Mouse (Mus musculus) small intestine, adult 2 months (tissue): ENCODE measurements around the gene Sbno1. TPM values are rescaled to one million over a fixed set of nuclear protein-coding genes. Genes with fewer than 3 reads are reported as not detected.

Experiments
- H3K27ac ChIP-seq: fragments of 200-500 bp; 2 replicates; pipeline ENCODE4 v1.5.1; 2012; ENCODE audit warnings: low read depth, low read length, control low read depth, inconsistent platforms; ENCODE audit not compliant: insufficient read depth
- H3K27me3 ChIP-seq: fragments of 200-500 bp; 2 replicates; pipeline ENCODE4 v1.6.1; 2012; ENCODE audit warnings: mild to moderate bottlenecking, moderate library complexity, low read length, inconsistent platforms; ENCODE audit not compliant: control insufficient read depth, insufficient read depth
- H3K36me3 ChIP-seq: fragments of 200-500 bp; 2 replicates; pipeline ENCODE4 v1.6.1; 2012; ENCODE audit warnings: mild to moderate bottlenecking, low read length, control low read depth, inconsistent platforms; ENCODE audit not compliant: control insufficient read depth, insufficient read depth
- H3K4me1 ChIP-seq: fragments of 200-500 bp; 2 replicates; pipeline ENCODE4 v1.6.1; 2012; ENCODE audit warnings: low read length, inconsistent platforms, mixed read lengths; ENCODE audit not compliant: control insufficient read depth, insufficient read depth, insufficient read length
- H3K4me3 ChIP-seq: fragments of 200-500 bp; 2 replicates; pipeline ENCODE4 v1.5.1; 2012; ENCODE audit warnings: low read depth, mild to moderate bottlenecking, control low read depth, inconsistent platforms, low read length, moderate library complexity
- CTCF ChIP-seq: fragments of 200-500 bp; IDR thresholded peaks from 2 replicates; pipeline ENCODE4 v1.5.1; 2012; ENCODE audit warnings: low read depth, mild to moderate bottlenecking, control low read depth, inconsistent platforms, low read length, moderate library complexity, mixed read lengths; ENCODE audit not compliant: insufficient replicate concordance, insufficient read length; ENCODE audit errors: extremely low read depth
- POLR2A ChIP-seq: fragments of 200-500 bp; IDR thresholded peaks from 2 replicates; pipeline ENCODE4 v1.6.1; 2012; ENCODE audit warnings: low read depth, mild to moderate bottlenecking, control low read depth, inconsistent platforms, low read length, moderate library complexity
- WGBS: fragments of 180-500 bp; shearing (Covaris S2); methylation state at CpG from one replicate; pipeline ENCODE4 v1.1.7; 2018; 5-methylcytosine and 5-hydroxymethylcytosine counted together
- polyA plus RNA-seq: library from polyadenylated mRNA; depleted of rRNA; stranded (reverse); fragments of >200 nt; gene quantifications from 2 replicates; pipeline ENCODE4 v1.2.3, GENCODE M21; 2012

Gene Sbno1
- polyA plus RNA-seq, 1 experiment = 8.1 TPM

GRCm38 (mm10) chr5:124442628-124443027, 16.8 kb upstream of the Sbno1 start:
- no peak overlapping the region for H3K4me3 ChIP-seq
- H3K27ac ChIP-seq = peak overlapping the region; percentile 54
- H3K27me3 ChIP-seq = no peaks in the 10 kb centered on the region
- peaks cover 2% of the 10 kb centered on the region; the same call in 1 of the 2 replicates for H3K36me3 ChIP-seq
- WGBS = 13% methylated on average over 2 of the region's 2 CpGs
- H3K4me1 ChIP-seq = peaks cover 8% of the 10 kb centered on the region; the same call in 1 of the 2 replicates
- TF ChIP-seq CTCF (no peak), POLR2A (no peak)

DNA sequence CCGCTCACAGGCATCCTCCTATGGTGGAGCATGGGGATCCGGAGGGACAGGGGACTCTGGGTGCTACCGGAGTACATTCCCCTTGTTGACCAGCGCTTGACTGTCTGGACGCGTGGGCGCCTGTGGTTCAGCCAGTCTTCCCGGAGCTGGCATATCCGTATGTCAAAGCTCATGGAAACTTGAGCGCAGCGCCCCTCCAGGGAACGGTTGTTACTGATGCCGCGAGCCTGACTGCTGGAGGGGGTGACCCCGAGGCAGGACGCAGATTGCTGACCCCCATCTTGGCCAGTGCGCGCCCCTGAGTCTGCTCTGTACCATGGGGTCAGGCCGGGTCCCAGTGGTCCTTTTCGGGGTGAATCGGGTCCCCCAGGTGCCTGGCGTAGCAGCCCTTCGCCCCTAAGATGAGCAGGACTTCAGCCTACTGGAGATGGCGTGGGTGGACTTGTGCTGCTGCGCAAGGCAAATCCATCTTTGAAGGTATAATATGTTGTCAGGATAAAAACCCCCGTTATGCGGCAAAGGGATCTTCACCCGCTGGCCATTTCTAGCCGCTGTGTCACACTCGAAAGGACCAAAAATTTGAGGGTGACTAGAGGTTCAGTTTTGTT, 14.4 kb upstream of the Sbno1 start:
- H3K4me1 ChIP-seq = peaks cover 4% of the 10 kb centered on the region; the same call in 1 of the 2 replicates
- no peaks in the 10 kb centered on the region for H3K27me3 ChIP-seq
- WGBS = under 1% methylated on average over 30 of the region's 30 CpGs
- H3K36me3 ChIP-seq = no peaks in the 10 kb centered on the region
- TF ChIP-seq POLR2A = no peak
- TF ChIP-seq CTCF = peak; percentile 8; the same call in 1 of the 2 replicates
- peak overlapping the region; percentile 64 for H3K27ac ChIP-seq
- peak overlapping the region; percentile 88 for H3K4me3 ChIP-seq

DNA sequence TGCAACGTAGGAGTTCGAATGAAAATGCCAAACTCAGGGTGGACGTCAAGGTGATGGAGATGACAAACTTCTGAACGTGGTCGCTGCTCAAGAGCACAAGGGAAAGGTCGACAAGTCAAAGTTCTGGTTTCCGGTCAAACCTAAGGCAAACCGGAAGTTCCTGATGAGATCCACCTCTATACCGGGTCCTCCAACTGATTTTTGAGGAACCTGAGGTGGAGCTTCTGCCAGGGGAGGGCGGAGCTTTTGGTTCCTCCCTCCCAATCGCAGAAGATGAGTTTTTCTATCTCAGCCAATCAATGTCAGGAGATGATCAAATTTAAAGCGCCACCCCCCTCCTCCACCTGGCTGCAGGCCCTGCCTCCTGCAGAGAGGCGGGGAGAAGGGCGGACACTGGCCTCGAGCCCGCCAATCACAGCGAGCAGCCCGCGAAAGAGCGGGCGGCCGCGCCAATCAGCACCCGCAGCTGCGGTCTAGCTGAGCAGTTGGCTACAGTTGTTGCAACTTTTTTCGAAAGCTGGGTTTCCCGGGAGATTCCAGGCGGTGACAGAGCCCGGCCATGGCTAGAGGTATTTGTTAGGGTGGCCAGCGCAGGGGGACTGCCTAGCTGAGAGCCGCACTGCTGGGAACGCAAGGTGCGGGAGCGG, 13.8 kb upstream of the Sbno1 start, which contains the start of gene Kmt5a:
TSS of gene Kmt5a (plus strand) at position 484 of the 647 bp plus-strand sequence.
- H3K27ac ChIP-seq = peak within 1 kb of the TSS; percentile 64
- TF ChIP-seq POLR2A = peak; percentile 48; the same call in 1 of the 2 replicates
- TF ChIP-seq CTCF = peak; percentile 11; the same call in 1 of the 2 replicates
- peak within 1 kb of the TSS; percentile 88 for H3K4me3 ChIP-seq
- WGBS = under 1% methylated on average over 34 of the region's 34 CpGs
- no peaks in the 10 kb centered on the region for H3K36me3 ChIP-seq
- H3K27me3 ChIP-seq = no peaks in the 10 kb centered on the region
- peaks cover 4% of the 10 kb centered on the region; the same call in 1 of the 2 replicates for H3K4me1 ChIP-seq

DNA sequence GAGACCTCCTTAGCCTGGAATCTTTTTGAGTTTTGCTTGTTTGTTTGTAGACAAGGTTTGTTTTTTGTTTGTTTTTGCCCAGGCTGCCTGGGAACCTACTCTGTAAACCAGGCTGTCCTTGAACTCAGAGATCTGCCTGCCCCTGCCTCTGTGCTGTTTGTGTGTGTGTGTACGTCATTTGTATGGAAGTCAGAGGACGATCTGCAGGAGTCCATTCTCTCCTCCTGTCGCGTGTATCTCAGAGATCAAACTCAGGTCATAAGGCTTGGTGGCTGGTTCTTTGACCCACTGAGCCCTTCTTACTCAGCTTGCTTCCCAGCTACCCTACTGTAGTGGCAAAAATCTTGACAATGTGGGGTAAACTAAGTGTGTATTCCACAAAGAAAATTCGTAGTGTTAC, 12.9 kb upstream of the Sbno1 start:
- no peak overlapping the region for H3K4me3 ChIP-seq
- no peak for TF ChIP-seq CTCF
- TF ChIP-seq POLR2A = no peak
- 52% methylated on average over 5 of the region's 5 CpGs for WGBS

GRCm38 (mm10) chr5:124438229-124438628, 12.4 kb upstream of the Sbno1 start:
- H3K4me3 ChIP-seq = no peak overlapping the region
- WGBS = 73% methylated on average over 5 of the region's 5 CpGs
- TF ChIP-seq POLR2A (no peak), CTCF (peak; percentile 58; the same call in 1 of the 2 replicates)
- H3K27me3 ChIP-seq = no peaks in the 10 kb centered on the region
- H3K4me1 ChIP-seq = peaks cover 4% of the 10 kb centered on the region; the same call in 1 of the 2 replicates
- H3K36me3 ChIP-seq = no peaks in the 10 kb centered on the region
- no peak overlapping the region for H3K27ac ChIP-seq

More for the DNA sequence above, 12.9 kb upstream of the Sbno1 start:
- Histone ChIP-seq H3K27me3 (no peaks in the 10 kb centered on the region), H3K36me3 (no peaks in the 10 kb centered on the region), H3K27ac (peak overlapping the region; percentile 44; the same call in 1 of the 2 replicates), H3K4me1 (peaks cover 4% of the 10 kb centered on the region; the same call in 1 of the 2 replicates)

- 73% methylated on average over 2 of the region's 2 CpGs for WGBS
- Histone ChIP-seq H3K27ac (no peak overlapping the region), H3K4me3 (no peak overlapping the region), H3K36me3 (no peaks in the 10 kb centered on the region), H3K27me3 (no peaks in the 10 kb centered on the region), H3K4me1 (no peaks in the 10 kb centered on the region)
- no peak for TF ChIP-seq POLR2A
- TF ChIP-seq CTCF = no peak
Observed at GRCm38 (mm10) chr5:124433048-124433447, 7.2 kb upstream of the Sbno1 start.

GRCm38 (mm10) chr5:124432398-124433012, 6.7 kb upstream of the Sbno1 start:
- Histone ChIP-seq H3K4me3 (no peak overlapping the region), H3K4me1 (no peaks in the 10 kb centered on the region), H3K36me3 (no peaks in the 10 kb centered on the region), H3K27ac (no peak overlapping the region), H3K27me3 (no peaks in the 10 kb centered on the region)
- no peak for TF ChIP-seq CTCF
